Mouse (Mus musculus): ENCODE measurements around the gene Zfp1. TPM values are rescaled to one million over a fixed set of nuclear protein-coding genes. Genes with fewer than 3 reads are reported as not detected.

Gene Zfp1
- total and polyA plus RNA-seq, 2 experiments = 4.3 to 5.0 TPM

GRCm38 (mm10) chr8:111613181-111613580 is 30.0 kb upstream of the Zfp1 start:
- Histone ChIP-seq H3K27ac (replicated peaks; ENCODE audit: insufficient read depth, low read depth, low read length) (no peak overlapping the region), H3K79me2 (ENCODE audit: control insufficient read depth, insufficient read depth, low read length) (peaks cover 16% of the 10 kb centered on the region; the same call in 1 of the 2 replicates), H3K4me3 (ENCODE audit: insufficient read depth, low read depth, low read length) (no peak overlapping the region), H3K36me3 (ENCODE audit: control insufficient read depth, insufficient read depth, low read length) (peaks cover 7% of the 10 kb centered on the region), H3K4me1 (ENCODE audit: control insufficient read depth, insufficient read depth, low read length) (no peaks in the 10 kb centered on the region), H3K27me3 (ENCODE audit: control insufficient read depth, insufficient read depth, low read length) (no peaks in the 10 kb centered on the region), H3K9ac (ENCODE audit: low read depth, low read length) (no peak overlapping the region)
- DNase-seq (ENCODE audit: extremely low read depth, low read depth, low spot score) = no peak
- 78% methylated on average over 5 of the region's 5 CpGs for WGBS
- no peak for TF ChIP-seq CTCF (IDR thresholded peaks at IDR 0.05; ENCODE audit: low read depth, low read length)
- no peak for TF ChIP-seq POLR2A (IDR thresholded peaks at IDR 0.05; ENCODE audit: extremely low read depth, insufficient read depth, low read length)

GRCm38 (mm10) chr8:111614786-111615701 is 28.2 kb upstream of the Zfp1 start:
- WGBS = 93% methylated on average over 6 of the region's 6 CpGs

GRCm38 (mm10) chr8:111617812-111618211 is 25.4 kb upstream of the Zfp1 start:
- peaks cover 2% of the 10 kb centered on the region; the same call in 1 of the 2 replicates for H3K36me3 ChIP-seq (ENCODE audit: control insufficient read depth, insufficient read depth, low read length)
- H3K9ac ChIP-seq (ENCODE audit: low read depth, low read length) = no peak overlapping the region
- no peaks in the 10 kb centered on the region; the same call in 1 of the 2 replicates for H3K4me1 ChIP-seq (ENCODE audit: control insufficient read depth, insufficient read depth, low read length)
- H3K27me3 ChIP-seq (ENCODE audit: control insufficient read depth, insufficient read depth, low read length) = no peaks in the 10 kb centered on the region
- TF ChIP-seq CTCF (IDR thresholded peaks at IDR 0.05; ENCODE audit: low read depth, low read length) (no peak), POLR2A (IDR thresholded peaks at IDR 0.05; ENCODE audit: extremely low read depth, insufficient read depth, low read length) (no peak)
- 72% methylated on average over 6 of the region's 6 CpGs for WGBS
- peaks cover 6% of the 10 kb centered on the region; the same call in 1 of the 2 replicates for H3K79me2 ChIP-seq (ENCODE audit: control insufficient read depth, insufficient read depth, low read length)
- DNase-seq (ENCODE audit: extremely low read depth, low read depth, low spot score) = peak; percentile 54
- H3K27ac ChIP-seq (replicated peaks; ENCODE audit: insufficient read depth, low read depth, low read length) = no peak overlapping the region
- H3K4me3 ChIP-seq (ENCODE audit: insufficient read depth, low read depth, low read length) = no peak overlapping the region

More at GRCm38 (mm10) chr8:111614786-111615701, 28.2 kb upstream of the Zfp1 start:
- H3K27ac ChIP-seq (replicated peaks; ENCODE audit: insufficient read depth, low read depth, low read length) = no peak overlapping the region
- no peak overlapping the region for H3K9ac ChIP-seq (ENCODE audit: low read depth, low read length)
- no peak for TF ChIP-seq POLR2A (IDR thresholded peaks at IDR 0.05; ENCODE audit: extremely low read depth, insufficient read depth, low read length)
- TF ChIP-seq CTCF (IDR thresholded peaks at IDR 0.05; ENCODE audit: low read depth, low read length) = no peak
- H3K4me1 ChIP-seq (ENCODE audit: control insufficient read depth, insufficient read depth, low read length) = no peaks in the 10 kb centered on the region
- H3K27me3 ChIP-seq (ENCODE audit: control insufficient read depth, insufficient read depth, low read length) = no peaks in the 10 kb centered on the region
- DNase-seq (ENCODE audit: extremely low read depth, low read depth, low spot score) = no peak
- H3K79me2 ChIP-seq (ENCODE audit: control insufficient read depth, insufficient read depth, low read length) = peaks cover 6% of the 10 kb centered on the region; the same call in 1 of the 2 replicates
- H3K36me3 ChIP-seq (ENCODE audit: control insufficient read depth, insufficient read depth, low read length) = peaks cover 2% of the 10 kb centered on the region; the same call in 1 of the 2 replicates
- H3K4me3 ChIP-seq (ENCODE audit: insufficient read depth, low read depth, low read length) = no peak overlapping the region

- Histone ChIP-seq H3K4me1 (ENCODE audit: control insufficient read depth, insufficient read depth, low read length) (peaks cover 3% of the 10 kb centered on the region), H3K4me3 (ENCODE audit: insufficient read depth, low read depth, low read length) (no peak overlapping the region), H3K9ac (ENCODE audit: low read depth, low read length) (no peak overlapping the region), H3K79me2 (ENCODE audit: control insufficient read depth, insufficient read depth, low read length) (peaks cover 4% of the 10 kb centered on the region; the same call in 1 of the 2 replicates), H3K36me3 (ENCODE audit: control insufficient read depth, insufficient read depth, low read length) (peaks cover 2% of the 10 kb centered on the region; the same call in 1 of the 2 replicates), H3K27ac (replicated peaks; ENCODE audit: insufficient read depth, low read depth, low read length) (no peak overlapping the region), H3K27me3 (ENCODE audit: control insufficient read depth, insufficient read depth, low read length) (no peaks in the 10 kb centered on the region)
- WGBS = 90% methylated on average over 4 of the region's 4 CpGs
- DNase-seq (ENCODE audit: extremely low read depth, low read depth, low spot score) = no peak
- TF ChIP-seq POLR2A (IDR thresholded peaks at IDR 0.05; ENCODE audit: extremely low read depth, insufficient read depth, low read length) (no peak), CTCF (IDR thresholded peaks at IDR 0.05; ENCODE audit: low read depth, low read length) (no peak)
Measured at GRCm38 (mm10) chr8:111618273-111618672, 24.9 kb upstream of the Zfp1 start.

- TF ChIP-seq CTCF (IDR thresholded peaks at IDR 0.05; ENCODE audit: low read depth, low read length) (no peak), POLR2A (IDR thresholded peaks at IDR 0.05; ENCODE audit: extremely low read depth, insufficient read depth, low read length) (no peak)
- H3K4me3 ChIP-seq (ENCODE audit: insufficient read depth, low read depth, low read length) = no peak overlapping the region
- H3K27ac ChIP-seq (replicated peaks; ENCODE audit: insufficient read depth, low read depth, low read length) = no peak overlapping the region
- H3K79me2 ChIP-seq (ENCODE audit: control insufficient read depth, insufficient read depth, low read length) = peaks cover 3% of the 10 kb centered on the region; the same call in 1 of the 2 replicates
- H3K9ac ChIP-seq (ENCODE audit: low read depth, low read length) = no peak overlapping the region
- peaks cover 2% of the 10 kb centered on the region; the same call in 1 of the 2 replicates for H3K36me3 ChIP-seq (ENCODE audit: control insufficient read depth, insufficient read depth, low read length)
- peaks cover 14% of the 10 kb centered on the region for H3K4me1 ChIP-seq (ENCODE audit: control insufficient read depth, insufficient read depth, low read length)
- peak; percentile 50 for DNase-seq (ENCODE audit: extremely low read depth, low read depth, low spot score)
- H3K27me3 ChIP-seq (ENCODE audit: control insufficient read depth, insufficient read depth, low read length) = no peaks in the 10 kb centered on the region
- 54% methylated on average over 1 of the region's 1 CpGs for WGBS
Measured at GRCm38 (mm10) chr8:111619936-111620335, 23.3 kb upstream of the Zfp1 start.

Measured in liver, adult 2 months (tissue).